Mouse (Mus musculus) intestine, embryonic 14.5 days (tissue): ENCODE measurements at regions not wholly inside any gene's neighbourhood (a gene's known extent, or its start where the extent isn't known, plus 50 kb on each side); places are given as distances from the start of the nearest gene placed in this dataset.

Experiments used
- ATAC-seq: fragments of 200-750 bp; cut with Nextera tagmentation; replicated peaks from 2 replicates; pipeline ENCODE4 v1.8.0; 2017; ENCODE audit warnings: low read depth, moderate number of reproducible peaks, moderate TSS enrichment, moderate library complexity; ENCODE audit not compliant: low FRiP score, low TSS enrichment
- DNase-seq: peaks from one replicate; pipeline ENCODE4 v3.0.0-alpha.2; 2018; ENCODE audit warnings: low spot score
- H3K27ac ChIP-seq: fragments of 300-500 bp; sonication (generic); 2 replicates; pipeline ENCODE4 v1.5.1; 2014; ENCODE audit warnings: low read depth, mild to moderate bottlenecking, control low read depth
- H3K27me3 ChIP-seq: fragments of 300-500 bp; sonication (generic); replicated peaks from 2 replicates; pipeline ENCODE4 v1.6.1; 2014; ENCODE audit warnings: low read length, control low read depth; ENCODE audit not compliant: control insufficient read depth, insufficient read depth
- H3K36me3 ChIP-seq: fragments of 300-500 bp; sonication (generic); 2 replicates; pipeline ENCODE4 v1.6.1; 2014; ENCODE audit warnings: low read length, control low read depth; ENCODE audit not compliant: control insufficient read depth, insufficient read depth
- H3K4me1 ChIP-seq: fragments of 300-500 bp; sonication (generic); replicated peaks from 2 replicates; pipeline ENCODE4 v1.6.1; 2014; ENCODE audit warnings: low read length, control low read depth, mixed read lengths; ENCODE audit not compliant: control insufficient read depth, insufficient read depth
- H3K4me2 ChIP-seq: fragments of 300-500 bp; sonication (generic); 2 replicates; pipeline ENCODE4 v1.6.1; 2014; ENCODE audit warnings: low read length
- H3K4me3 ChIP-seq: fragments of 300-500 bp; sonication (generic); 2 replicates; pipeline ENCODE4 v1.5.1; 2014; ENCODE audit warnings: low read depth, low read length, control low read depth, mixed read lengths
- H3K9ac ChIP-seq: fragments of 300-500 bp; sonication (generic); 2 replicates; pipeline ENCODE4 v1.6.1; 2014; ENCODE audit warnings: mild to moderate bottlenecking, low read length
- H3K9me3 ChIP-seq: fragments of 300-500 bp; sonication (generic); 2 replicates; pipeline ENCODE4 v1.6.1; 2016; ENCODE audit warnings: low read length, control low read depth; ENCODE audit not compliant: control insufficient read depth
- WGBS: fragments of 180-500 bp; shearing (Covaris S2); extraction: QIAGEN DNeasy Blood & Tissue Kit; methylation state at CpG from one replicate; pipeline ENCODE4 v1.1.7; 2014; 5-methylcytosine and 5-hydroxymethylcytosine counted together

GRCm38 (mm10) chr1:60823006-60823665 lies 63.7 kb upstream of the Ctla4 start:
- DNase-seq (peak; percentile 63), ATAC-seq (no peak)
- Histone ChIP-seq H3K4me1 (no peaks in the 10 kb centered on the region; the same call in 1 of the 2 replicates), H3K9me3 (no peaks in the 10 kb centered on the region), H3K36me3 (no peaks in the 10 kb centered on the region), H3K27me3 (no peaks in the 10 kb centered on the region), H3K4me3 (no peak overlapping the region), H3K4me2 (no peak overlapping the region), H3K9ac (no peak overlapping the region), H3K27ac (no peak overlapping the region)
- WGBS, result 56% methylated on average over 8 of the region's 8 CpGs

- no peaks in the 10 kb centered on the region for H3K36me3 ChIP-seq
- no peak overlapping the region for H3K4me2 ChIP-seq
- no peaks in the 10 kb centered on the region; the same call in 1 of the 2 replicates for H3K4me1 ChIP-seq
- 77% methylated on average over 5 of the region's 5 CpGs for WGBS
- no peaks in the 10 kb centered on the region for H3K27me3 ChIP-seq
- H3K27ac ChIP-seq, result peak overlapping the region; percentile 71
- H3K4me3 ChIP-seq, result no peak overlapping the region
- DNase-seq (no peak), ATAC-seq (no peak)
- no peaks in the 10 kb centered on the region for H3K9me3 ChIP-seq
- no peak overlapping the region for H3K9ac ChIP-seq
Observed at GRCm38 (mm10) chr1:60824218-60825125, 62.3 kb upstream of the Ctla4 start.

GRCm38 (mm10) chr1:60825256-60826186 lies 61.3 kb upstream of the Ctla4 start:
- H3K27ac ChIP-seq, result peak overlapping the region; percentile 71
- no peaks in the 10 kb centered on the region for H3K9me3 ChIP-seq
- no peak for ATAC-seq
- H3K4me2 ChIP-seq, result no peak overlapping the region
- H3K27me3 ChIP-seq, result no peaks in the 10 kb centered on the region
- no peak overlapping the region for H3K4me3 ChIP-seq
- no peak for DNase-seq
- no peak overlapping the region for H3K9ac ChIP-seq
- H3K36me3 ChIP-seq, result no peaks in the 10 kb centered on the region
- 51% methylated on average over 9 of the region's 9 CpGs for WGBS
- no peaks in the 10 kb centered on the region; the same call in 1 of the 2 replicates for H3K4me1 ChIP-seq

GRCm38 (mm10) chr1:60826981-60827380 lies 59.8 kb upstream of the Ctla4 start:
- no peak for DNase-seq
- H3K27me3 ChIP-seq, result no peaks in the 10 kb centered on the region
- H3K4me2 ChIP-seq, result no peak overlapping the region
- no peak overlapping the region for H3K9ac ChIP-seq
- no peaks in the 10 kb centered on the region for H3K9me3 ChIP-seq
- H3K27ac ChIP-seq, result no peak overlapping the region
- H3K4me1 ChIP-seq, result no peaks in the 10 kb centered on the region; the same call in 1 of the 2 replicates
- H3K4me3 ChIP-seq, result no peak overlapping the region
- ATAC-seq, result no peak
- no peaks in the 10 kb centered on the region for H3K36me3 ChIP-seq

- ATAC-seq, result no peak
- no peak for DNase-seq
- Histone ChIP-seq H3K9ac (no peak overlapping the region), H3K4me2 (no peak overlapping the region), H3K9me3 (no peaks in the 10 kb centered on the region), H3K36me3 (no peaks in the 10 kb centered on the region), H3K4me3 (no peak overlapping the region), H3K4me1 (no peaks in the 10 kb centered on the region; the same call in 1 of the 2 replicates), H3K27ac (no peak overlapping the region), H3K27me3 (no peaks in the 10 kb centered on the region)
- WGBS, result 86% methylated on average over 6 of the region's 6 CpGs
Observed at GRCm38 (mm10) chr1:60828152-60828551, 58.6 kb upstream of the Ctla4 start.

- Histone ChIP-seq H3K27ac (no peak overlapping the region), H3K9ac (no peak overlapping the region), H3K27me3 (no peaks in the 10 kb centered on the region), H3K36me3 (no peaks in the 10 kb centered on the region), H3K4me3 (no peak overlapping the region), H3K4me2 (no peak overlapping the region), H3K9me3 (no peaks in the 10 kb centered on the region), H3K4me1 (no peaks in the 10 kb centered on the region; the same call in 1 of the 2 replicates)
- no peak for ATAC-seq
- no peak for DNase-seq
- 79% methylated on average over 3 of the region's 3 CpGs for WGBS
Observed at GRCm38 (mm10) chr1:60829849-60830248, 57.0 kb upstream of the Ctla4 start.

- Histone ChIP-seq H3K4me3 (no peak overlapping the region), H3K4me1 (no peaks in the 10 kb centered on the region), H3K9me3 (no peaks in the 10 kb centered on the region), H3K4me2 (no peak overlapping the region), H3K36me3 (no peaks in the 10 kb centered on the region), H3K27ac (no peak overlapping the region), H3K27me3 (no peaks in the 10 kb centered on the region), H3K9ac (no peak overlapping the region)
- WGBS, result 69% methylated on average over 2 of the region's 2 CpGs
- ATAC-seq (no peak), DNase-seq (no peak)
Observed at GRCm38 (mm10) chr1:60833668-60834067, 53.1 kb upstream of the Ctla4 start.
